Mouse (Mus musculus): ENCODE measurements around the gene Braf.

- TF ChIP-seq CTCF (IDR thresholded peaks at IDR 0.05; ENCODE audit: low read depth, low read length) (no peak), POLR2A (IDR thresholded peaks at IDR 0.05; ENCODE audit: insufficient read depth, low read length) (no peak)
Measured at GRCm38 (mm10) chr6:39601828-39602227, 123.4 kb downstream of the Braf start.

Measured in ES-Bruce4 (cell line).